Mouse (Mus musculus) kidney, adult 2 months (tissue): ENCODE results near the gene Prmt1.

Source experiments
- CTCF ChIP-seq: fragments of 200-500 bp; conservative IDR thresholded peaks from 2 replicates; pipeline ENCODE4 v1.5.1; 2011; ENCODE audit warnings: low read depth, mild to moderate bottlenecking, control low read depth, low read length, moderate library complexity, mixed read lengths; ENCODE audit not compliant: insufficient read depth, insufficient read length
- POLR2A ChIP-seq: fragments of 200-500 bp; IDR thresholded peaks from one replicate; pipeline ENCODE4 v1.6.1; 2011; ENCODE audit warnings: low read depth, low read length, control low read depth

GRCm38 (mm10) chr7:45012824-45013223 lies 26.5 kb upstream of the Prmt1 start:
- TF ChIP-seq POLR2A (no peak), CTCF (no peak)
